Mouse (Mus musculus): ENCODE data around the gene Ncapd3. TPM values are rescaled to one million over a fixed set of nuclear protein-coding genes. Genes with fewer than 3 reads are reported as not detected.

Ncapd3 gene
- 36.9 and 37.3 TPM in 2 replicates for polyA plus RNA-seq (2016; fragmentation: Nextera tagmentation; extraction: Ambion mirVana)

DNA sequence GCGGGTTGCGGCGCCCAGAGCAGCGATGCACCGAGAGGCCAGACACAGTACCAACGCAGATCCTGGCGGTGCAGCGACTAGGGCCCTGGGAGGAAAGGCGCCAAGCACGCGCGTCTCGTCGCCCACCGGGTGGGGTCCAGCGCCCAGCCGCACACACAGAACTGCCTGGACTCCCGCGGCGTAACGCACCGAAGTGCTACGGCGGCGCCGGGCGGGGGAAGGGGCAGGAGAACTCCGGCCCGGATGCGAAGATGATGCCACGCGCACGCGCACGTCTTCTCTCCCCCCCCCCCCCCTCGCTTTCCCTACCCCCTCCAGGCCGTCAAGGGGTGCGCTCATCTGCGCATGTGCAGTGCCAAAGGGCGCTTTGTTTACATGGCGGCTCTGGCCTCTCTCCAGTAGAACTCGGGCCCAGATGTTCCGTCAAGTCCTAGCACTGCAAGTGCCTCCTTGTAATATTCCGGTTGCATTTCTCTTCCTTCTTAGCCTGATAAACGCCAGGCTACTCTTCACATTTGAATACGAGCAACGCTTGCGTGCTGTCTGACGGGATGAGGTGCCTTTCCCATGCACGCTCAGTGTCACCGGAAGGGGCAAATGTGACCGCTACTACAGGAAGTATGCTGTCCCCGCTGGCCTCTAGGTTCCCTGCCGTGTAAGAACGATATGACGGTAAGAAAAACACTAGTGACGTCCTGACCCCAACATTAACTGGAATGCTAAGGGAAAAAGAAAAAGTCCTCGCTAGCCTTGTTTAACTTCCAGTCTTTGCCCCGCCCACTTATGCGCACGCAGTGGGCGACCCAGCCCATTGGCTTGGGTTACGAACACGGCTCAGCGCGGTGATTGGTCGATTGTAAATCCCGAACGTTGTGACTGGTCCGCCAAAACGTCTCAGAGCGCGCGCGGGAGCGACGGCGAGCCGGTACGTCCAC is at the start of gene Ncapd3, which contains the start of gene Vps26b:
Gene Ncapd3 (plus strand): TSS at position 348 of the 935 bp plus-strand sequence.
Gene Vps26b (minus strand): TSS at position 238 of the 935 bp plus-strand sequence.
- Histone ChIP-seq H3K4me1 (peaks cover 38% of the 10 kb centered on the region), H3K27ac (replicated peaks) (peak within 1 kb of the TSS; percentile 94), H3K27me3 (ENCODE audit: low read depth, poor library complexity, severe bottlenecking) (no peaks in the 10 kb centered on the region), H3K36me3 (peaks cover 12% of the 10 kb centered on the region; the same call in 1 of the 2 replicates), H3K4me3 (peak within 1 kb of the TSS; percentile 99), H3K9me3 (replicated peaks) (no peaks in the 10 kb centered on the region)
- WGBS = under 1% methylated on average over 74 of the region's 80 CpGs
- peak; percentile 97 for DNase-seq (ENCODE audit: low spot score)

DNA sequence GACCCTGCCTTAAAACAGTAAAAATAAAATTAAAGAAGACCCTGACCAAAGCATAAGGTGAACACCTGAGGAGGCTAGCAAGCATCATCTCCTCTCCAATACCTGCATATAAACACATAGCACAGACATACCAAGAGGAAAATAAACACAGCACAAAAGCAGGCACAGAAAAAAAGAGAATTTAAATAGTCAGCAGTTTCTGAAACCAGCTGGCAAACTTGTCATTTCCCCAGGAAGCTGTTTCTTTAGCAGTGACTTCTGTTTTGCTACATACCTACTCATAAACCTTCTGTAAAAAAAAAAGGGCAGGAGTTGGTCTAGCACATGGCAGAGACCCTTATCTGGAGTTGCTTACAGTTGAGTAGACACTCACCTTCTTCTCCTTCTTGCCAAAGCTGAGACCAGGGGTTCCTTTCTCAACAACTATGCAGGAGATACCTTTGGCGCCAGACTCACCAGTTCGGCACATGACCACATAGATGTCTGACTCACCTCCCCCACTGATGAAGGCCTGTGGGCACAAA is 44.8 kb upstream of the Ncapd3 start:
- Histone ChIP-seq H3K4me3 (no peak overlapping the region), H3K9me3 (replicated peaks) (no peaks in the 10 kb centered on the region), H3K27ac (replicated peaks) (no peak overlapping the region), H3K36me3 (peaks cover 78% of the 10 kb centered on the region), H3K27me3 (ENCODE audit: low read depth, poor library complexity, severe bottlenecking) (no peaks in the 10 kb centered on the region), H3K4me1 (no peaks in the 10 kb centered on the region)
- WGBS = 90% methylated on average over 2 of the region's 2 CpGs
- DNase-seq (ENCODE audit: low spot score) = no peak

DNA sequence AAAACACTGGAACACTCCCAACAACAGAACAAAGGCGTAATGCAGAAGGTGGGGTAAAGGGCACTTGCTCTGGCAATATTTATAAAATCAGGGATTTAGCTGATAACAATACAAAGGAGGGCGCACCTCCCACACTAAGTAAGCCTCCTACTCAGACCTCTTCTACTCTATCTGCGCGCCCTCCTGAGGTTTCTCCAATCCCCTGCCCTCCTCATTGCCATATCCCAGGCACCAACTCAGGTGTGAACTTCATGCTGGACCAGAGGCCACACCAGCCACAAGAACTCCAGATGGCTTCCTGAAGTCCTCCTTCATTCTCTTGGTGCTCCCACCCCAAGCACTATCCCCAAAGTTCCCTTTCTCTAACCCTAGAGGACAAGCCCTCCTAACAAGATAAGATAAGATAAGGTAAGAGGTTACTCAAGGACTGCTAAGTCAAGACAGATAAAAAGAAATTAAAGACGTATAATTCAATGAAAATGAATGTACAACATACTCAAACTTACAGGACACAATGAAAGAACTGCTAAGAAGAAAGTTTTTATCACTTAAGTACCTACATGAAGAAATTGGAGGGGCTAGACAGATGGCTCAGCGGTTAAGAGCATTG is 44.2 kb upstream of the Ncapd3 start:
- whole genome bisulfite sequencing = 96% methylated on average over 6 of the region's 6 CpGs
- H3K36me3 ChIP-seq = peaks cover 79% of the 10 kb centered on the region
- H3K4me3 ChIP-seq = no peak overlapping the region
- H3K27me3 ChIP-seq (ENCODE audit: low read depth, poor library complexity, severe bottlenecking) = no peaks in the 10 kb centered on the region
- H3K4me1 ChIP-seq = no peaks in the 10 kb centered on the region
- DNase-seq (ENCODE audit: low spot score) = no peak
- H3K9me3 ChIP-seq (replicated peaks) = no peaks in the 10 kb centered on the region
- no peak overlapping the region for H3K27ac ChIP-seq (replicated peaks)

DNA sequence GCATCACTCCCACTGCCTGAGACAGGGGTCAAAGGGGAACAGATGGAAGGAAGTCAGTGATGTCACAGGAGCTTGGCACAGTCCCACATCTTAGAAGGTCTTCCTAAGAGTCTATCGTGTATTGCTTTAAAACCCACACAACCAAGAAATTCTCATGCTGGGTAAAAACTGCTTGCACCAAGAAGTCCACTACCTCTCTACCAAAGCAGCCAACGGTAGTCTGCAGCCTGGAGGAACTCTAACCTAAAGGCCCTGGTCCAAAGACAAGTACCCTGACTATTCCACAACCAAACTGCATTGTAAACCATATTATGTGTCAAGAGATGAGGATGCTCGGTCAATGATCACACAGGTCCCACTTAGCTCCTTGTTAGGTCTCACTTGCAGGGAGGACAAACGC is 39.8 kb upstream of the Ncapd3 start:
- H3K27ac ChIP-seq (replicated peaks) = no peak overlapping the region
- no peak for DNase-seq (ENCODE audit: low spot score)
- WGBS = 96% methylated on average over 4 of the region's 4 CpGs
- H3K36me3 ChIP-seq = peaks cover 72% of the 10 kb centered on the region
- H3K9me3 ChIP-seq (replicated peaks) = no peaks in the 10 kb centered on the region
- no peak overlapping the region for H3K4me3 ChIP-seq
- no peaks in the 10 kb centered on the region for H3K27me3 ChIP-seq (ENCODE audit: low read depth, poor library complexity, severe bottlenecking)
- no peaks in the 10 kb centered on the region for H3K4me1 ChIP-seq

DNA sequence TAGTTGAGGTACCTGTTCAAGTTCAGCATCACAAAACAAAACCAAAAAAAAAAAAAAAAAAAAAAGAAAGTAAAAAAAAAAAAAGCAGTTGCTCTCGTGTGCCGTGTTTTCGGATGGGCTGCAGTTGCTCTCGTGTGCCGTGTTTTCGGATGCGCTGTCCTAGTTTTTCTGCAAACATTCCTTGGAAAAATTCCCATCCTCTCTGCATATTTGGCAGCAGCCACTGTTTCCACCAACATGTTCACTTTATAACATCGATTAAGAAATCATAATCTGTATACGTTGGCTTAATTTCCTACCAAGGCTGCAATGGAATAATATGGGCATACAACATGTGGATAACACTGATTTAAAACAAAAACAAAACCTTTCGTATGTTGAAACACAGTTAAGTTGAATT is 36.9 kb upstream of the Ncapd3 start:
- peaks cover 46% of the 10 kb centered on the region for H3K36me3 ChIP-seq
- H3K4me3 ChIP-seq = no peak overlapping the region
- no peak for DNase-seq (ENCODE audit: low spot score)
- peaks cover 3% of the 10 kb centered on the region for H3K4me1 ChIP-seq
- H3K9me3 ChIP-seq (replicated peaks) = no peaks in the 10 kb centered on the region
- WGBS = 95% methylated on average over 10 of the region's 10 CpGs
- H3K27ac ChIP-seq (replicated peaks) = no peak overlapping the region
- H3K27me3 ChIP-seq (ENCODE audit: low read depth, poor library complexity, severe bottlenecking) = no peaks in the 10 kb centered on the region

DNA sequence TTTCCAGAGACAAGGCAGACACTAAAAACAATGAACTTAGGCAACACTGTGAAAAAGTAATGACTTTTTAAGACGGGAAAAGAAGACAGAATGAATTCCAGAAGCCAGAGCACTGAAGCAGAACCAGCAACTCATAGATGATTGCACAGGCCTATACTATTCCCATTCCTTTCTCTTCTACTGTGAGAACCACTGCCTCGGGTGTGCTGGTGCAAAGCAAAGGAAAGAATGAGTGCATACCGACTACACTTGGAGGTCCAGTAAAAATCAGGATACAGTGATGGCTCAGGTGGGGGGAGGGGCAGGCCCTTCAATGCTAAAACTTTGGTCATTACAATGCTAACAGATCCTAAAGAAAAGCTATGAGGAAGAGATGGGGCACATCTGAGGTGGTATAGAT is 36.1 kb upstream of the Ncapd3 start:
- DNase-seq (ENCODE audit: low spot score) = no peak
- WGBS = 77% methylated on average over 3 of the region's 3 CpGs
- no peaks in the 10 kb centered on the region for H3K27me3 ChIP-seq (ENCODE audit: low read depth, poor library complexity, severe bottlenecking)
- no peak overlapping the region for H3K4me3 ChIP-seq
- H3K27ac ChIP-seq (replicated peaks) = no peak overlapping the region
- H3K9me3 ChIP-seq (replicated peaks) = no peaks in the 10 kb centered on the region
- peaks cover 10% of the 10 kb centered on the region for H3K4me1 ChIP-seq
- H3K36me3 ChIP-seq = peaks cover 38% of the 10 kb centered on the region

DNA sequence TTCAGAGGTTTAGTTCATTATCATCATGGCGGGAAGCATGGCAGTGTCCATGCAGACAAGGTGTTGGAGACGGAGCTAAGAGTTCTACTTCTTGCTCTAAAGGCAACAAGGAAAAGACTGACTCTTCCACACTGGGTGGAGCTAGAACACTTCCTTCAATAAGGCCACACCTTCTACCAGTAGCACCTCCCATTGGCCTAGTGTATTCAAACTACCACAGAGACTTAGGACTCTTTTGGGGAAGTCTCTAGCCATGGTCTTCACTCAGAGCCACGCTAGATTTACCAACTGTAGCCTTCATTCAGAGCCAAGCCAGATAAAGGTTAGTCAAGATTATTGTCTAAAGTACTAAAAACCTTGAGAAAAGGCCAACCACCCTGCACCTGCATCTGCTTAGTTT is 32.9 kb upstream of the Ncapd3 start:
- Histone ChIP-seq H3K4me1 (peaks cover 28% of the 10 kb centered on the region), H3K4me3 (no peak overlapping the region)
- WGBS = 91% methylated on average over 3 of the region's 3 CpGs

DNA sequence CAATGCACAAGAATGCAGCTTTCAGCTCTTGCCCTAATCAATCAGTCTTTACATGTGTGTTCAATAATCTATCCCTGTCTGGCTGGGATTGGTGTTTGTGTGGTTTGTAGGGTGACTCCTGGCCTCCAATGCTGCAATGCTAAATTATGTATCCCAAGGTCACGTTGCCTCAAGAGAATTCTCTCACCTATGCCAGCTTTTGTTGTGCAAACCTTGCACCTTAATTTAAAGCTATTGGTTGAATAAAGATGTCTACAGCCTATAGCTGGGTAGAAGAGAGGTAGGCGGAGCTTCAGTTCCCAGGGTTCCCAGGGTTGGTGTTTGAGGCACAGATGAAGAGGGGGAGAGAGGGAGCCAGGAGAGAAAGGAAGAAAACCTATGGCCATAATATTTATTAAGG is 32.5 kb upstream of the Ncapd3 start:
- no peak for DNase-seq (ENCODE audit: low spot score)
- no peaks in the 10 kb centered on the region for H3K27me3 ChIP-seq (ENCODE audit: low read depth, poor library complexity, severe bottlenecking)
- no peak overlapping the region for H3K4me3 ChIP-seq
- no peaks in the 10 kb centered on the region for H3K9me3 ChIP-seq (replicated peaks)
- no peak overlapping the region for H3K27ac ChIP-seq (replicated peaks)
- WGBS = 91% methylated on average over 2 of the region's 2 CpGs
- peaks cover 7% of the 10 kb centered on the region for H3K36me3 ChIP-seq
- H3K4me1 ChIP-seq = peaks cover 28% of the 10 kb centered on the region

More for the DNA sequence above, 32.9 kb upstream of the Ncapd3 start:
- Histone ChIP-seq H3K9me3 (replicated peaks) (no peaks in the 10 kb centered on the region), H3K27me3 (ENCODE audit: low read depth, poor library complexity, severe bottlenecking) (no peaks in the 10 kb centered on the region), H3K27ac (replicated peaks) (no peak overlapping the region), H3K36me3 (peaks cover 7% of the 10 kb centered on the region)
- no peak for DNase-seq (ENCODE audit: low spot score)

DNA sequence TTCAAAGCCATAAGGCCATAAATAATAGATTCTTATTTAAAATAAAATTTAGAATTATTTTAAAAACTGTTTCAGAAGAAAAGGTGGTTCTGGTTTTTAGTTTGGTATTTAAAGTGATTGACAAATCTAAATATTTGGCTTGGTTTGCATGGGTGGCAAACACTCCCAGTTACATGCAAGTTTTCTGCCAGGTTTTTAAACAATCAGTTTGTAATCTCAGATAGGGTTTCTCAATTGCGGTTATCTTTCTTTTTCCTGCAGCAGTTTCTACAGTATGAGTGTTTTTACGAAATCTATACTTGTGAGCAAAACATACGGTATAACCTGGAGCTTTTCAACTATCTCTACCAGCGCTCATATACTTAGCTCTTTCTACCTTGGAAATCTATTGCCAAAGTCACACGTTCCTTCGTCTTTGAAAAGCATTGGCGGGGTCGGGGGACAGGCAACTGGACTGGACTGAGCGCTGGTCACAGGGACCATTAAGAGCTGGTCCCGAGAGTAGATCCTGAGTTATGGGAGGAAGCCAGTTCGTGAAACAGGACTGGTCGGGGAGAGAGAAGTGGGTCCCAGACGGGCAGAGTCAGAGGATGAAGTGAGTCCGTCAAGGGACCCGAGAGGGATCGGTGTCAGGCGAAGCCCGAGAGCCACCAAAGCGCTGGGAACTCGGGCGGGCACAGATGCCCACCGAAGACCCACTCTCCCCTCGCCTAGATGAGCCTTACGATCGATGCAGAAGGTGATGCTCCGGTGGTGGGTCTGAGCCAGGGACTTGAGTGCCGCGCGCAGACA is 31.1 kb upstream of the Ncapd3 start:
- 4% methylated on average over 29 of the region's 29 CpGs for WGBS
- DNase-seq (ENCODE audit: low spot score) = no peak
- H3K4me1 ChIP-seq = peaks cover 28% of the 10 kb centered on the region

DNA sequence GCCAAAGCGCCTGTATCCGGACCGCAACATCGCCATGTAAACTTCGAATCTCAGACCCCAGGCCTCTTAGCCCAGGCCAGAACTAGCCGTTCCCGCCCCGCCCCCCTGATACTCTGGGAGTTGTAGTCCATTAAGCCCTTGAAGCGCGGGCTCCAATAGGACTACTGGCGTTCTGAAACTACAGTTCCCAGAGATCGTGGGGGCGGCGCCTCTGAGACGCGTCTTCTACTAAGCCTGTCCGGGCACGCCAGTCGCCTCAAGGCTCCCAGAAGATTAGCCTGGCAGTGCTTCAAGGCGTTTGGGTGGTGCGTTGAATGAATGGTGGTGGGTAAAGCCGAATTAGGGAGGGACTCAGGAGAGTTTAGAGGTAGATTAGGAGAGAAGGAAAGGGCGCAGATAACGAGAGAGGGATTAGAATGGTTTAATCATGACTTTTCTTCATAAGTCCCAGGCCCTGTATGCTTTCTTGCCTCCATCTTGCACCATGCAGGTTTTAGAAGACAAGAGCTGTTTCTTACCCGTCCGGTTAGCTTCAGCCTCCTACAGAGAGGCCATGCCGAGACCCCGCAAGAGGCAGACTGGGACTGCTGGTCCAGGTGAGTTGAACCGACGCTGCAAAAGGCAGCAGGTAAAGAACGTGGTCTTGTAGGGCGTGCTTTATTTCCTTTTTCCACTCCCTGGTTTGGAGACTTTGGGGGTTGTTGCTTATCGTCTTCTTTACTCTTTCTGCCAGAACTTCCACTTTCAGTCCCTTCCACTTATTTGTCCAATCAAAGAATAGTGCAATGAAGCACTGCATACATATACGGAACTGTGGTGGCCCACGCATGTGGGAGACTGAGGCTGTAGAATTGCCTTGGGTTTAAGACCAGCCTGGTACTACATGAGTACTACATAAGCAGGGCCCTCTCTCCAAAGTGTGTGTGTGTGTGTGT is 30.2 kb upstream of the Ncapd3 start, which contains the start of the genes Acad8 and Thyn1:
Gene Acad8 (minus strand): TSS at position 106 of the 935 bp plus-strand sequence.
Gene Thyn1 (plus strand): TSS at position 250 of the 935 bp plus-strand sequence.
- WGBS = 3% methylated on average over 35 of the region's 35 CpGs
- Histone ChIP-seq H3K36me3 (peaks cover 30% of the 10 kb centered on the region), H3K27me3 (ENCODE audit: low read depth, poor library complexity, severe bottlenecking) (no peaks in the 10 kb centered on the region), H3K4me1 (peaks cover 28% of the 10 kb centered on the region), H3K9me3 (replicated peaks) (no peaks in the 10 kb centered on the region), H3K27ac (replicated peaks) (peak within 1 kb of the TSS; percentile 90), H3K4me3 (peak within 1 kb of the TSS; percentile 72)
- DNase-seq (ENCODE audit: low spot score) = peak; percentile 96

More for the DNA sequence above, 31.1 kb upstream of the Ncapd3 start:
- peaks cover 21% of the 10 kb centered on the region for H3K36me3 ChIP-seq
- H3K27ac ChIP-seq (replicated peaks) = peak overlapping the region; percentile 90
- H3K27me3 ChIP-seq (ENCODE audit: low read depth, poor library complexity, severe bottlenecking) = no peaks in the 10 kb centered on the region
- peak overlapping the region; percentile 72 for H3K4me3 ChIP-seq
- no peaks in the 10 kb centered on the region for H3K9me3 ChIP-seq (replicated peaks)

DNA sequence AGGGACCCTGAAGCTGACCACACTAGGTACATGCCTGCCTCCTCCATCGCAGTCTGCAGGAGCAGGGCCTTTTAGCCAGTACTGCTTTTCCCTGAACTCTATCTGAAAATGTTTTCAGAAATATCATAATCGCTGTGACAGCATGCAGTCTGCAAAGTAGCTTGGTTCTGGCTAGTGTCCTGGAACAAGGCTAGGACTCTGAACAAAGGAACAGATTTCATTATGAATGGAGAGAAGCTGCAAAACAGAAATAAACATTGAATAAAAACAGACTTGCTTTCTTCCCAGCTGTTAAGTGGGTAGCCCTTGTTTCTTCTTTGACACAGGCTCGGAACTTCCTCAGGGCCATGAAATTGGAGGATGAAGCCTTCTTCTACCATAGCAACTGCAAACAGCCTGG is 24.7 kb upstream of the Ncapd3 start:
- Histone ChIP-seq H3K9me3 (replicated peaks) (no peaks in the 10 kb centered on the region), H3K4me3 (no peak overlapping the region), H3K27ac (replicated peaks) (no peak overlapping the region), H3K4me1 (peaks cover 14% of the 10 kb centered on the region), H3K36me3 (peaks cover 82% of the 10 kb centered on the region), H3K27me3 (ENCODE audit: low read depth, poor library complexity, severe bottlenecking) (no peaks in the 10 kb centered on the region)
- 91% methylated on average over 3 of the region's 3 CpGs for WGBS
- DNase-seq (ENCODE audit: low spot score) = no peak
